ENCODE assay signal across 1 mouse cellular context in the genomic region with DNA sequence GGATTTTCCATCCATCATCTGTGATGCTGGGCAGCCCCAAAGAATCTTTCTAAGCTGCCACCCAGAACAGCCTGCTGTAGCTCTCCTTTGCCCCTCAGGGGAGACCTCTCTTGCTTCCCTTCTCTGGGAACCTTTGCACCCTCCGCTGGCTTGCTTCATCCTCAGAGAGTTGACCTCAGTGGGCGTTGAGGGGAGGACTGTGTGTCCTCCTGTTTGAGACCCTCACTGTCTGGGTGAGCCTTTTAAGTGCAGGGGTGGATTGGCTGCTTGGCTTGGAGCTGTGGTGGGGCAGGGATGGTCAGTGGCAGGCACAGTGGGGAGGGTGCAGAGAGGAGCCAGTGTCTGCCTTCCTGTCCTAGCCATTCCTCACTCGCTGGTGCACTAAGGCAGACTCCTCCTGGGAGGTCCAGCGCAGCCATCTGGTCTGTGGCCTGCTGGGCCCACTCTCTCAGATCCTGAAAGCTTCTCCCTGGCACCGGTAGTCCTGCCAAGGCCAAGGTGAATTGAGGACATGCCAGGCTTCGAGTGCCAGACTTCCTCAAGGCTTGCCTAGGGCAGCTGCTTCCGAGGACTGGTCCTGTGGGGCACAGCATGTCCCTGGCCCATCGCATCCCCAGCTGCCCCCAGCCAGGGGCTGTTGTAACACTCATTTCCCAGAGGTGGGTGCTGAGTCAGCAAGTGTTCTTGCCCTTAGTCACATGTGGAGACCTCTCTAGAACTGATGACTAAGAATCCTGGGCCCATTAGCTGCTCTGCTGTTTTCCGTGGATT.
A peak's percentile ranks its signal among the peaks of the same experiment; 100 is the strongest.
TF ChIP-seq lines count a peak whose summit lies in the region.

No protein-coding gene starts in this region.

TF ChIP-seq in C2C12, 6 proteins besides CTCF, POLR2A, EP300 and RAD21:
- TF ChIP-seq MYOG (IDR thresholded peaks at IDR 0.05; ENCODE audit: control insufficient read depth, extremely low read depth, insufficient read length) (no peak), USF1 (IDR thresholded peaks at IDR 0.05; ENCODE audit: low read depth) (peak; percentile 41), FOSL1 (IDR thresholded peaks at IDR 0.05; ENCODE audit: insufficient read depth, low read length, poor library complexity, severe bottlenecking) (no peak), CEBPB (IDR thresholded peaks at IDR 0.05; ENCODE audit: low read depth) (no peak), MAX (IDR thresholded peaks at IDR 0.05) (no peak)
